Mouse (Mus musculus) forebrain, postnatal 0 days (tissue): ENCODE data around the gene Orai1. TPM values are rescaled to one million over a fixed set of nuclear protein-coding genes. Genes with fewer than 3 reads are reported as not detected.

Experiments used
- ATAC-seq: fragments of 200-750 bp; cut with Nextera tagmentation; 2 replicates; pipeline ENCODE4 v1.8.0; 2017; ENCODE audit warnings: mild to moderate bottlenecking, moderate library complexity
- DNase-seq: peaks from one replicate; pipeline ENCODE4 v3.0.0-alpha.2; 2015
- H3K27ac ChIP-seq: fragments of 300-500 bp; sonication (generic); 2 replicates; pipeline ENCODE4 v1.5.1; 2014; ENCODE audit warnings: low read depth, mild to moderate bottlenecking, antibody characterized with exemption, low read length, moderate library complexity, mixed read lengths
- H3K27me3 ChIP-seq: fragments of 300-500 bp; sonication (generic); 2 replicates; pipeline ENCODE4 v1.6.1; 2014; ENCODE audit warnings: mild to moderate bottlenecking, low read length, mixed read lengths; ENCODE audit not compliant: insufficient read depth
- H3K36me3 ChIP-seq: fragments of 300-500 bp; sonication (generic); 2 replicates; pipeline ENCODE4 v1.6.1; 2014; ENCODE audit warnings: mild to moderate bottlenecking, moderate library complexity; ENCODE audit not compliant: insufficient read depth
- H3K4me1 ChIP-seq: fragments of 300-500 bp; sonication (generic); 2 replicates; pipeline ENCODE4 v1.6.1; 2014; ENCODE audit warnings: antibody characterized with exemption; ENCODE audit not compliant: insufficient read depth
- H3K4me2 ChIP-seq: fragments of 300-500 bp; sonication (generic); 2 replicates; pipeline ENCODE4 v1.6.1; 2014; ENCODE audit warnings: low read depth, mild to moderate bottlenecking, moderate library complexity
- H3K4me3 ChIP-seq: fragments of 300-500 bp; sonication (generic); 2 replicates; pipeline ENCODE4 v1.5.1; 2014; ENCODE audit warnings: low read depth, low read length, mixed read lengths
- H3K9ac ChIP-seq: fragments of 300-500 bp; sonication (generic); 2 replicates; pipeline ENCODE4 v1.6.1; 2014; ENCODE audit warnings: mild to moderate bottlenecking
- H3K9me3 ChIP-seq: fragments of 300-500 bp; sonication (generic); 2 replicates; pipeline ENCODE4 v1.6.1; 2016; ENCODE audit warnings: low read length
- CTCF ChIP-seq: sonication (generic); IDR thresholded peaks from 2 replicates; pipeline ENCODE4 v1.5.1; 2016; ENCODE audit warnings: antibody characterized with exemption, control low read depth, low read depth
- WGBS: fragments of 180-500 bp; shearing (Covaris S2); extraction: QIAGEN DNeasy Blood & Tissue Kit; methylation state at CpG from one replicate; pipeline ENCODE4 v1.1.7; 2014; 5-methylcytosine and 5-hydroxymethylcytosine counted together
- polyA plus RNA-seq: library from polyadenylated mRNA; unstranded; fragments of >200 nt; fragmentation: Nextera tagmentation; extraction: Ambion mirVana; gene quantifications from 2 replicates; pipeline ENCODE4 v1.2.1, GENCODE M21; 2015
- total RNA-seq: library from RNA; depleted of rRNA; stranded (reverse); fragments of >200 nt; gene quantifications from 2 replicates; pipeline ENCODE4 v1.2.3, GENCODE M21; 2014; rRNA removed

Orai1 gene
- total and polyA plus RNA-seq, 2 experiments from 2014 or later = 14.4 to 19.4 TPM

- 87% methylated on average over 8 of the region's 8 CpGs for WGBS
Measured at GRCm38 (mm10) chr5:123080041-123080440, 65.2 kb downstream of the Orai1 start.

More at GRCm38 (mm10) chr5:123080041-123080440, 65.2 kb downstream of the Orai1 start:
- Histone ChIP-seq H3K9ac (no peak overlapping the region), H3K9me3 (no peaks in the 10 kb centered on the region), H3K36me3 (no peaks in the 10 kb centered on the region), H3K27ac (no peak overlapping the region), H3K27me3 (no peaks in the 10 kb centered on the region), H3K4me3 (no peak overlapping the region), H3K4me1 (peaks cover 10% of the 10 kb centered on the region; the same call in 1 of the 2 replicates), H3K4me2 (no peak overlapping the region)
- no peak for TF ChIP-seq CTCF
- no peak for DNase-seq
- ATAC-seq = no peak

Other genes starting within 250 kb of the Orai1 start
- 89.3 and 106 TPM in 2 replicates for gene Camkk2, start 235.7 kb upstream of the Orai1 start, total RNA-seq
- 76.2 and 93.8 TPM in 2 replicates for gene Camkk2, start 235.7 kb upstream of the Orai1 start, polyA plus RNA-seq
- gene Anapc5, start 193.7 kb upstream of the Orai1 start, total RNA-seq = 522 and 533 TPM in 2 replicates
- gene Anapc5, start 193.7 kb upstream of the Orai1 start, polyA plus RNA-seq = 373 and 445 TPM in 2 replicates
- 32.1 and 39.3 TPM in 2 replicates for gene Rnf34, start 165.0 kb upstream of the Orai1 start, total RNA-seq
- gene Rnf34, start 165.0 kb upstream of the Orai1 start, polyA plus RNA-seq = 46.1 and 46.6 TPM in 2 replicates
- 127 and 158 TPM in 2 replicates for gene Kdm2b, start 25.3 kb upstream of the Orai1 start, total RNA-seq
- gene Kdm2b, start 25.3 kb upstream of the Orai1 start, polyA plus RNA-seq = 84.6 and 91.7 TPM in 2 replicates
- gene Morn3, start 31.9 kb downstream of the Orai1 start, total RNA-seq = 0.23 TPM in 1 of 2 replicates, not detected in the other
- 1.1 and 1.5 TPM in 2 replicates for gene Morn3, start 31.9 kb downstream of the Orai1 start, polyA plus RNA-seq
- 18.0 and 18.1 TPM in 2 replicates for gene Tmem120b, start 53.3 kb downstream of the Orai1 start, total RNA-seq
- gene Tmem120b, start 53.3 kb downstream of the Orai1 start, polyA plus RNA-seq = 21.2 and 22.2 TPM in 2 replicates
- gene Rhof, start 117.6 kb downstream of the Orai1 start, total RNA-seq = 25.3 and 27.0 TPM in 2 replicates
- 36.9 and 38.7 TPM in 2 replicates for gene Rhof, start 117.6 kb downstream of the Orai1 start, polyA plus RNA-seq
- 3.9 and 5.6 TPM in 2 replicates for gene Setd1b, start 127.1 kb downstream of the Orai1 start, total RNA-seq
- gene Setd1b, start 127.1 kb downstream of the Orai1 start, polyA plus RNA-seq = 5.1 and 7.6 TPM in 2 replicates
- 37.4 and 39.5 TPM in 2 replicates for gene Psmd9, start 154.3 kb downstream of the Orai1 start, total RNA-seq
- gene Psmd9, start 154.3 kb downstream of the Orai1 start, polyA plus RNA-seq = 72.3 and 79.4 TPM in 2 replicates
- gene Hpd, start 167.7 kb downstream of the Orai1 start, total RNA-seq = not detected in 2 replicates
- gene Hpd, start 167.7 kb downstream of the Orai1 start, polyA plus RNA-seq = not detected in 2 replicates
- 1.8 and 4.4 TPM in 2 replicates for gene Wdr66, start 237.0 kb downstream of the Orai1 start, total RNA-seq
- gene Wdr66, start 237.0 kb downstream of the Orai1 start, polyA plus RNA-seq = 1.1 and 2.0 TPM in 2 replicates